Mouse (Mus musculus): ENCODE data around the gene S100a13. TPM values are rescaled to one million over a fixed set of nuclear protein-coding genes. Genes with fewer than 3 reads are reported as not detected.
A peak's percentile ranks its signal among the peaks of the same experiment; 100 is the strongest.

S100a13 gene
- polyA plus RNA-seq, 1 experiment from 2014 or later, result 39.8 TPM

DNA sequence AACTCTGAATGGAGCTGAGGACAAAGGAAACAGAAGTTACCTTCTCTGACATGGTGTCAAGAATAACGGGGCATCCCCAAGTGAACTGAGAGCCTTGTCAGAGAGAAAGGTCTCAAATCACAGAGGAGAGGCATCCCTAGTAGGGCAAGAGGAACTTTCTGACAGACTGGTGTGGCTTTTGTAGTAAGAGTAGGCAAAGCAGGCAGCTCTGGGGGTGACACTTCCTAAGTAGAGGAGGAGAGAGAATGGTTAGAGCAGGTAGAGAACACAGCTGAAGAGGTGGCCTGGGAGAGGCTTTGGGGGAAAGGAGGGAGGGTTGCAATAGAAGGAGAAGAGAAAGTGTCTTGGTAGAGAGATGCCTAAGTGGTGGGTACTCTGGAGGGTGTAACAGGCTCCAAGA is 21.2 kb downstream of the S100a13 start:
- no peak for ATAC-seq (replicated peaks; ENCODE audit: low FRiP score)
- Histone ChIP-seq H3K27ac (no peak overlapping the region), H3K4me3 (replicated peaks) (no peak overlapping the region), H3K9ac (no peak overlapping the region), H3K27me3 (no peaks in the 10 kb centered on the region), H3K9me3 (replicated peaks) (no peaks in the 10 kb centered on the region), H3K4me2 (no peak overlapping the region), H3K36me3 (no peaks in the 10 kb centered on the region), H3K4me1 (peaks cover 28% of the 10 kb centered on the region)
- WGBS, result 67% methylated on average over 1 of the region's 1 CpGs

DNA sequence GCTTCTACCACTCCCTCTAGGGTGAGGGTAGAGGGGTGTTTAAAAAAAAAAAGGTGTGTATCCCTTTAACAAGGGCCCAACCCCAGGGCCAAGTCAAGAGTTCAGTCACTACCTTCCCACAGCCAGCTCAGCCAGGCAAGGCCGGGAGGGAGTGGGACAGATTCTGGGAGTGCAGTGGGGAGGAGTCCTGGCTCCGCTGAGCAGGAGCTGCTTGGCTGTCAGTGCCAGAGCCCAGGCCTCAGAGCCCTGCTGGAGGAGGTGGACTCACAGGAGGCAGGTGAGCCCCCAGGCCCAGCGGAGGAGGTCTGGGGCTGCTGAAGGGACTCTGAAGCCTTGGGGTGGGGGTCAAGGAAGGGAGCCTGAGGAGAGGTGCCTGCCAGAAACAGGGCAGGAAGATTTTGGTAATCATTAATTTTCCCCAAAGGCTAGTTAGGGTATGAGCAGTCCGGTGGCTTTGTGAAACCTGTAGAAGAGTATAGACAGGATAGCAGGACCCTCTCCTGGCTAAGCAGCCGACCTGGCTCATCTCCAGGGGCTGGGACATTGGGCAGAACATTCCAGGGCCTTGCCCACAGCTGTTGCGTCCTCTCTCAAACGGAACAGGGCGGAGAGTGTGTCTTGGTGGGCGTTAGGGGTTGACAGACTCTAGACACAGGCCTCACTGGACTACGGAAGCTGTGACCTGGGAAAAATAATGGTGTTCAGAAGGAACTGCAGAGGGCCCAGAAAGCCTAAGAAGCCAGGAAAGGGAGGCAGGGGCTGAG is 23.1 kb downstream of the S100a13 start, which contains the start of gene S100a16:
S100a16 (plus strand) TSS at position 114 of the 764 bp plus-strand sequence.
- peak within 1 kb of the TSS; percentile 47 for H3K4me2 ChIP-seq
- H3K27me3 ChIP-seq, result no peaks in the 10 kb centered on the region
- ATAC-seq (replicated peaks; ENCODE audit: low FRiP score), result peak; percentile 94
- H3K4me3 ChIP-seq (replicated peaks), result peak within 1 kb of the TSS; percentile 32
- H3K27ac ChIP-seq, result peak within 1 kb of the TSS; percentile 91
- WGBS, result 28% methylated on average over 10 of the region's 10 CpGs
- peak within 1 kb of the TSS; percentile 29 for H3K9ac ChIP-seq
- H3K4me1 ChIP-seq, result peaks cover 45% of the 10 kb centered on the region
- H3K9me3 ChIP-seq (replicated peaks), result no peaks in the 10 kb centered on the region
- no peaks in the 10 kb centered on the region for H3K36me3 ChIP-seq

DNA sequence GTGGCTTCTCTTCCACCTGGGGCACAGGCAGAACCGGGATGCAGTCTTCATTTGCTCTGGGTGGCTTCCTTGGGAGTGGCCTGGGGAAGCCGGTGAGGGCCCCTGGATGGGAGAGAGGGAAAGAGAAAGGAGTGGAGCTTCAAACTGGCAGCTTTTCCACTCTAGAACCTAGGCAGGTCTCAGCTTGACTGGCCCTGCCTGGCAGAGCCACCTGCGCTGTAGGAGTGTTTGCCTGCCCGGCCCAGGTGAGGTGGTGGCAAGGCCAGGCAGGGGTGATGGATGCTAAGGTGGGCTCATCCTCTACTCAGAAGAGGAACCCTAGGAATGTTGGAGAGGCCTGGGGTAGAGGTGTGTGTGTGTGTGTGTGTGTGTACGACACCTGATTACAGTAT is 23.7 kb downstream of the S100a13 start:
- Histone ChIP-seq H3K36me3 (no peaks in the 10 kb centered on the region), H3K27ac (peak overlapping the region; percentile 91), H3K9me3 (replicated peaks) (no peaks in the 10 kb centered on the region), H3K4me3 (replicated peaks) (peak overlapping the region; percentile 32), H3K9ac (peak overlapping the region; percentile 29), H3K4me2 (peak overlapping the region; percentile 47), H3K27me3 (no peaks in the 10 kb centered on the region), H3K4me1 (peaks cover 47% of the 10 kb centered on the region)
- no peak for ATAC-seq (replicated peaks; ENCODE audit: low FRiP score)
- 63% methylated on average over 5 of the region's 5 CpGs for WGBS

DNA sequence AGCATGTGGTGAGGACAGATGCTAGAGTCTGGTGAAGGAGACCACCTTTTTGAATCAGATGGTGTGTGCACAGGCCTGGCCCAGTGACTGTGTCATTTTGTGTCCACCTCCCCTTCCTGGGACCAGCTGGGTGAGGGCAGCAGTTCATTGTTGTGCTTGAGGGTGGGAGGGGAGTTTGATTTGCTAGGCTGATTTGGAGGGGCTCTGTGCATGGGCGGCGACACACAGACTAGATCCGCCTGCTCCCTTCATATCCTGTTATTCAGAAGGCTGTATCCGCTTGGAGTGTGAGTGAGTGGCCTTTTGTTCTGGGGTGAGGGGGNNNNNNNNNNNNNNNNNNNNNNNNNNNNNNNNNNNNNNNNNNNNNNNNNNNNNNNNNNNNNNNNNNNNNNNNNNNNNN is 26.7 kb downstream of the S100a13 start:
- no peaks in the 10 kb centered on the region for H3K36me3 ChIP-seq
- H3K4me3 ChIP-seq (replicated peaks), result peak overlapping the region; percentile 30
- peak overlapping the region; percentile 78 for H3K27ac ChIP-seq
- ATAC-seq (replicated peaks; ENCODE audit: low FRiP score), result peak; percentile 34; the same call in 1 of the 2 replicates
- H3K4me2 ChIP-seq, result peak overlapping the region; percentile 44
- H3K9ac ChIP-seq, result peak overlapping the region; percentile 36; the same call in 1 of the 2 replicates
- 24% methylated on average over 4 of the region's 4 CpGs for WGBS
- no peaks in the 10 kb centered on the region for H3K9me3 ChIP-seq (replicated peaks)
- no peaks in the 10 kb centered on the region for H3K27me3 ChIP-seq
- peaks cover 47% of the 10 kb centered on the region for H3K4me1 ChIP-seq

DNA sequence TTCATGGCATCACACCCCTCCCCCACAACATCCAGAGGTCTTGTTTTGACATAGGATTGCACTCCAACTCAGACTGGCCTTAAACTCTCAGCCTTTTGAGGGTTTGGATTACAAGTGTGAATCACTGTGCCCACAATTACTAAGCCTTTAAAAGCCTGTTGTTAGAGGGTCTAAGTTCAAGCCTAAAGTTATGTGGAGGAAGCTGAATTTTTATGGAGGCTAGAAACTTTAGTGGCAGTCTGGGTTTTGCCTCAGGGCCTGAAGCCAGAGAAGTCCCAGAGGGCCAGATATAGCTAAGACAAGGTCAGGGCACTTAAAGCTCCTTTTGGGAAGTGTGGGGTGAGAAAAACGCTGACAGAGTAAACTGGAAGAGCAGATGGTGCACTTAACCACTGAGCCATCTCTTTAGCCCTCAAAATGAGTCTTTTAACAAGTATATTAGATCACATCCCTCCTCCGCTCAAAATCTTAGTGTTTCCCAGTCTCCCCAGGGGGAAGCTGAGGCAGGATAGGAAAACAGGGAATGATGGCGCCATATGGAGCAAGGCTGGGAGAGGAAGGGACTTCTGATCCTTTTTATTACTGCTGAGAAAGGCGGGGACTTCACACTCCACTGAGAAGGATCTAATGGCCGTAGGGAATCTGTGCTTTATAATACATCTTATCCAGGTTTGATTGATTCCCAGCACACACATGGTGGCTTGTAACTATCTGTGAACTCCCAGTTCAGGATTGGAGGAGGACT is 35.6 kb downstream of the S100a13 start:
- ATAC-seq (replicated peaks; ENCODE audit: low FRiP score), result 0 out of 2 replicates have a peak, but pooled peaks have one; percentile 29
- Histone ChIP-seq H3K4me1 (peaks cover 9% of the 10 kb centered on the region; the same call in 1 of the 2 replicates), H3K9ac (no peak overlapping the region), H3K9me3 (replicated peaks) (no peaks in the 10 kb centered on the region), H3K4me3 (replicated peaks) (no peak overlapping the region), H3K36me3 (no peaks in the 10 kb centered on the region), H3K27ac (0 out of 2 replicates have a peak overlapping the region, but pooled peaks have one; percentile 4), H3K4me2 (no peak overlapping the region), H3K27me3 (no peaks in the 10 kb centered on the region)
- 23% methylated on average over 5 of the region's 5 CpGs for WGBS

DNA sequence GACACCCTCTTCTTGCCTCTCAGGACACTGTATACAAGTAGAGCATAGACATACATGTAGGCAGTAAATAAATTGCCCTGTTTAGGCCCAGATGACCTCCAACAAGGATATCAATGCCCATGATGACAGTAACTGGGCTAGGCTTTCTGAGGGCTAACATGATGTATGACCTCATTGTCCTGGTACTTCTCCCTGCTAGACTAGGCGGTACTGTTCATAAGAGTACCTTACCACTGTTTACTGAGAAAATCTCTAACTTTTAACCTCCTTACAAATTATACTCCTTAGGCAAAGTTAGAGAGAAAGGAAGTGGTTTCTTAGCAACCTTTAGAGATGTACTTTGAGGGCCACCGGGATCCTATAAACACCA is 36.2 kb downstream of the S100a13 start:
- H3K36me3 ChIP-seq, result no peaks in the 10 kb centered on the region
- 79% methylated on average over 2 of the region's 2 CpGs for WGBS
- no peak overlapping the region for H3K4me2 ChIP-seq
- no peaks in the 10 kb centered on the region for H3K9me3 ChIP-seq (replicated peaks)
- H3K4me1 ChIP-seq, result peaks cover 9% of the 10 kb centered on the region; the same call in 1 of the 2 replicates
- no peak overlapping the region for H3K4me3 ChIP-seq (replicated peaks)
- ATAC-seq (replicated peaks; ENCODE audit: low FRiP score), result no peak
- no peak overlapping the region for H3K27ac ChIP-seq
- H3K27me3 ChIP-seq, result no peaks in the 10 kb centered on the region
- no peak overlapping the region for H3K9ac ChIP-seq

DNA sequence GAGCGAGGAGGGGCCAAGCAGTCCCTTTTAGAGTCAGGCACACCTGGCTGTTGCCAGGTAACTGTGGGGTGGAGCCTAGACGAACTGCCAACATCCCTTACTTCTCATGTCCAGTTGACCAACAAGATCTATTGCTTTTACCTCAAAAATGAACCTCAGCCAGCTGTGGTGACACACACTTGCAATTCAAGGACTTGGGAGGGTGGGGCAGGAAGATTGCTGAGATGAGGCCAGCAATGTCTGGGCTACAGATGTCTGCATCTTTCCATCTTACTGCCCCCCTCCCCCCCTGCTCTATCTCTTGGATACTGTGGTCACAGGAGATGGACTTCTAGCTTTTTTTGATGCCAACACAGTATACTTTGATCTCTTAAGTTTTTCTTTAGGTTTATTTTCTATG is 38.0 kb downstream of the S100a13 start:
- WGBS, result 90% methylated on average over 2 of the region's 2 CpGs
- peaks cover 9% of the 10 kb centered on the region; the same call in 1 of the 2 replicates for H3K4me1 ChIP-seq
- H3K36me3 ChIP-seq, result no peaks in the 10 kb centered on the region
- H3K4me2 ChIP-seq, result no peak overlapping the region
- H3K27me3 ChIP-seq, result no peaks in the 10 kb centered on the region
- H3K27ac ChIP-seq, result no peak overlapping the region
- H3K9ac ChIP-seq, result no peak overlapping the region
- H3K9me3 ChIP-seq (replicated peaks), result no peaks in the 10 kb centered on the region
- ATAC-seq (replicated peaks; ENCODE audit: low FRiP score), result no peak
- H3K4me3 ChIP-seq (replicated peaks), result no peak overlapping the region

DNA sequence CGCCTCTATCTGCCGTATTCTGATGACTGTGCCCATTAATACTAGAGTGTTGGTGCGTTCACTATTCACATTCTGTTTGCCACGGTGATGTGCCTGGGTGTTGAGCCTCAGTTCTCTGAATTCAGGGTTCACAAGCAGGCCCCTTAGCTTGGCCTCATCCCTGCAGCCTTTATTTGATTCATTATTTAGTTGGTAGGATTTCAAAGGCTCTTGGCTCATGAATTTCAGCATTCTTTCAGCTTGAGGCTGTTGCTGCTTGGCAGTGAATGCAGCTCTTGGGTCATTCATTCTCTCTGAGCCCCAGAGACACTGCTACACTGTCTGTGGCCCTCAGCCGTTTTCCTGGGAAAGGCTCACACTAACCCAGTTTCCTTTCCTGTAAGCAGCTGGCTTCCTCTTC is 41.7 kb downstream of the S100a13 start:
- no peak overlapping the region for H3K4me2 ChIP-seq
- H3K27me3 ChIP-seq, result no peaks in the 10 kb centered on the region
- no peak overlapping the region for H3K27ac ChIP-seq
- H3K4me1 ChIP-seq, result no peaks in the 10 kb centered on the region
- no peaks in the 10 kb centered on the region for H3K9me3 ChIP-seq (replicated peaks)
- ATAC-seq (replicated peaks; ENCODE audit: low FRiP score), result no peak
- no peak overlapping the region for H3K4me3 ChIP-seq (replicated peaks)
- WGBS, result 72% methylated on average over 5 of the region's 5 CpGs
- no peak overlapping the region for H3K9ac ChIP-seq
- no peaks in the 10 kb centered on the region for H3K36me3 ChIP-seq

DNA sequence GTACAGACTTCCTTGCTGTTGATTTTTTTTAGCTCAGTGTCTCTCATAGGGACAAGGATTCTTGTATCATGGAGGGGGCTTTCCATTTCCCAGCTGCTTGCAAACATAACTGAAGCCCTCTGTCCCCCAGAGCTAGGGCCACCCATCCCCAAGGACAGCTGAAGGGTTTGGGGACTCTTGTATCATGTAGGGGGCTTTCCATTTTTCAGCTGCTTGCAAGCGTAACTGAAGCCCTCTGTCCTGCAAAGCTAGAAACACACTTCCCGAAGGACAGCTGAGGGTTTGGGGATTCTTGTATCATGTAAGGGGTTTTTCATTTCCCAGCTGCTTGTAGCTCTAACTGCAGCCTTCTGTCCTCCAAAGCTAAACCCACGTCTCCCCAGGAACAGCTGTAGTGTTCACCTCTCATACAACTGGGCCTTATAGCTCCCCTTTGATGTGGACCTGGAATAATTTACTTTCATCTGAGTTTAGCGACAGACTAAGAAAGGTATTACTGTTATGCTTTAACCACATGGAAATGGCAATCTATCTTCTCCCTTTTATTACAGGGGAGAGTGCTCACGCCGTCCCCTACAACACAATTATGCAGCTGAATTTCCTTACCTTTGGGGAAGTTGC is 45.9 kb downstream of the S100a13 start, which contains the start of gene S100a3:
S100a3 (plus strand) TSS at position 571 of the 621 bp plus-strand sequence.
- Histone ChIP-seq H3K4me3 (replicated peaks) (no peak within 1 kb of the TSS), H3K9ac (no peak within 1 kb of the TSS), H3K4me2 (no peak within 1 kb of the TSS), H3K27me3 (no peaks in the 10 kb centered on the region), H3K27ac (no peak within 1 kb of the TSS), H3K4me1 (no peaks in the 10 kb centered on the region), H3K9me3 (replicated peaks) (no peaks in the 10 kb centered on the region), H3K36me3 (no peaks in the 10 kb centered on the region)
- no peak for ATAC-seq (replicated peaks; ENCODE audit: low FRiP score)
- 65% methylated on average over 6 of the region's 6 CpGs for WGBS

Other genes starting within 250 kb of the S100a13 start
- 3.9 and 4.1 TPM in 2 replicates for gene Dennd4b, start 249.2 kb upstream of the S100a13 start, polyA plus RNA-seq (2015; fragmentation: Nextera tagmentation; extraction: Ambion mirVana)
- gene Gatad2b, start 221.3 kb upstream of the S100a13 start, polyA plus RNA-seq (2015; fragmentation: Nextera tagmentation; extraction: Ambion mirVana), result 12.8 and 16.2 TPM in 2 replicates
- 15.4 and 17.3 TPM in 2 replicates for gene Slc27a3, start 124.5 kb upstream of the S100a13 start, polyA plus RNA-seq (2015; fragmentation: Nextera tagmentation; extraction: Ambion mirVana)
- 32.9 and 38.1 TPM in 2 replicates for gene Ints3, start 80.8 kb upstream of the S100a13 start, polyA plus RNA-seq (2015; fragmentation: Nextera tagmentation; extraction: Ambion mirVana)
- 13.6 and 16.2 TPM in 2 replicates for gene Npr1, start 48.6 kb upstream of the S100a13 start, polyA plus RNA-seq (2015; fragmentation: Nextera tagmentation; extraction: Ambion mirVana)
- gene Ilf2, start 38.3 kb upstream of the S100a13 start, polyA plus RNA-seq (2015; fragmentation: Nextera tagmentation; extraction: Ambion mirVana), result 236 and 238 TPM in 2 replicates
- gene Snapin, start 23.4 kb upstream of the S100a13 start, polyA plus RNA-seq (2015; fragmentation: Nextera tagmentation; extraction: Ambion mirVana), result 69.9 and 70.6 TPM in 2 replicates
- 149 and 152 TPM in 2 replicates for gene Chtop, start 4.9 kb upstream of the S100a13 start, polyA plus RNA-seq (2015; fragmentation: Nextera tagmentation; extraction: Ambion mirVana)
- gene S100a1, start within 50 bp of the S100a13 start, polyA plus RNA-seq (2015; fragmentation: Nextera tagmentation; extraction: Ambion mirVana), result 79.4 and 87.1 TPM in 2 replicates
- 3.8 and 6.6 TPM in 2 replicates for gene S100a14, start 12.4 kb downstream of the S100a13 start, polyA plus RNA-seq (2015; fragmentation: Nextera tagmentation; extraction: Ambion mirVana)
- gene S100a16, start 22.8 kb downstream of the S100a13 start, polyA plus RNA-seq (2015; fragmentation: Nextera tagmentation; extraction: Ambion mirVana), result 190 and 192 TPM in 2 replicates
- not detected in 2 replicates for gene S100a3, start 46.1 kb downstream of the S100a13 start, polyA plus RNA-seq (2015; fragmentation: Nextera tagmentation; extraction: Ambion mirVana)
- not detected in 2 replicates for gene S100a2, start 75.8 kb downstream of the S100a13 start, polyA plus RNA-seq (2015; fragmentation: Nextera tagmentation; extraction: Ambion mirVana)
- gene Gm42674, start 87.5 kb downstream of the S100a13 start, polyA plus RNA-seq (2015; fragmentation: Nextera tagmentation; extraction: Ambion mirVana), result not detected in 2 replicates
- 4.2 and 6.4 TPM in 2 replicates for gene S100a4, start 89.3 kb downstream of the S100a13 start, polyA plus RNA-seq (2015; fragmentation: Nextera tagmentation; extraction: Ambion mirVana)
- gene S100a5, start 94.1 kb downstream of the S100a13 start, polyA plus RNA-seq (2015; fragmentation: Nextera tagmentation; extraction: Ambion mirVana), result 0.46 TPM in 1 of 2 replicates, not detected in the other
- gene S100a6, start 98.4 kb downstream of the S100a13 start, polyA plus RNA-seq (2015; fragmentation: Nextera tagmentation; extraction: Ambion mirVana), result 168 and 169 TPM in 2 replicates
- gene S100a7a, start 139.6 kb downstream of the S100a13 start, polyA plus RNA-seq (2015; fragmentation: Nextera tagmentation; extraction: Ambion mirVana), result 0.16 and 0.17 TPM in 2 replicates
- 34.3 and 50.5 TPM in 2 replicates for gene S100a8, start 154.5 kb downstream of the S100a13 start, polyA plus RNA-seq (2015; fragmentation: Nextera tagmentation; extraction: Ambion mirVana)
- 19.3 and 31.5 TPM in 2 replicates for gene S100a9, start 181.3 kb downstream of the S100a13 start, polyA plus RNA-seq (2015; fragmentation: Nextera tagmentation; extraction: Ambion mirVana)
- not detected in 2 replicates for gene Pglyrp4, start 212.5 kb downstream of the S100a13 start, polyA plus RNA-seq (2015; fragmentation: Nextera tagmentation; extraction: Ambion mirVana)

All from kidney, embryonic 15.5 days (tissue).